Mouse (Mus musculus): ENCODE data around the gene Gna12.

Gene Gna12

GRCm38 (mm10) chr5:140753223-140753622 is 77.0 kb downstream of the Gna12 start:
- DNase-seq (ENCODE audit: low spot score) = no peak

- DNase-seq (ENCODE audit: low spot score) = no peak
Measured at GRCm38 (mm10) chr5:140752639-140753038, 77.6 kb downstream of the Gna12 start.

GRCm38 (mm10) chr5:140752041-140752440 is 78.2 kb downstream of the Gna12 start:
- no peak for DNase-seq (ENCODE audit: low spot score)

- peak; percentile 64 for DNase-seq (ENCODE audit: low spot score)
Measured at GRCm38 (mm10) chr5:140750925-140751324, 79.3 kb downstream of the Gna12 start.

GRCm38 (mm10) chr5:140749062-140749875 is 81.0 kb downstream of the Gna12 start:
- peak; percentile 60 for DNase-seq (ENCODE audit: low spot score)

- no peak for DNase-seq (ENCODE audit: low spot score)
Measured at GRCm38 (mm10) chr5:140748425-140748824, 81.8 kb downstream of the Gna12 start.

GRCm38 (mm10) chr5:140743706-140744131 is 86.5 kb downstream of the Gna12 start:
- DNase-seq (ENCODE audit: low spot score) = no peak

GRCm38 (mm10) chr5:140741877-140742276 is 88.4 kb downstream of the Gna12 start:
- no peak for DNase-seq (ENCODE audit: low spot score)

GRCm38 (mm10) chr5:140741040-140741439 is 89.2 kb downstream of the Gna12 start:
- DNase-seq (ENCODE audit: low spot score) = no peak

- DNase-seq (ENCODE audit: low spot score) = no peak
Measured at GRCm38 (mm10) chr5:140739813-140740212, 90.4 kb downstream of the Gna12 start.

GRCm38 (mm10) chr5:140736166-140736565 is 94.1 kb downstream of the Gna12 start:
- no peak for DNase-seq (ENCODE audit: low spot score)

- DNase-seq (ENCODE audit: low spot score) = no peak
Measured at GRCm38 (mm10) chr5:140735297-140735696, 94.9 kb downstream of the Gna12 start.

- no peak for DNase-seq (ENCODE audit: low spot score)
Measured at GRCm38 (mm10) chr5:140733336-140733735, 96.9 kb downstream of the Gna12 start.

- peak; percentile 54 for DNase-seq (ENCODE audit: low spot score)
Measured at GRCm38 (mm10) chr5:140732195-140732594, 98.0 kb downstream of the Gna12 start.

- DNase-seq (ENCODE audit: low spot score) = no peak
Measured at GRCm38 (mm10) chr5:140731040-140731797, 99.0 kb downstream of the Gna12 start.

- DNase-seq (ENCODE audit: low spot score) = no peak
Measured at GRCm38 (mm10) chr5:140726946-140727740, 103.1 kb downstream of the Gna12 start.

- DNase-seq (ENCODE audit: low spot score) = no peak
Measured at GRCm38 (mm10) chr5:140726062-140726839, 104.0 kb downstream of the Gna12 start.

GRCm38 (mm10) chr5:140723822-140724221 is 106.4 kb downstream of the Gna12 start, which contains the start of gene Amz1:
Amz1 (plus strand) TSS chr5:140724127.
- DNase-seq (ENCODE audit: low spot score) = no peak

GRCm38 (mm10) chr5:140722121-140722520 is 108.1 kb downstream of the Gna12 start:
- DNase-seq (ENCODE audit: low spot score) = no peak

GRCm38 (mm10) chr5:140720773-140721172 is 109.5 kb downstream of the Gna12 start:
- DNase-seq (ENCODE audit: low spot score) = no peak

GRCm38 (mm10) chr5:140711040-140711439 is 119.2 kb downstream of the Gna12 start:
- no peak for DNase-seq (ENCODE audit: low spot score)

Measured in testis, postnatal 14 days (tissue).